Mouse (Mus musculus) liver, postnatal 0 days (tissue): ENCODE results near the gene Vsx1.

ENCODE experiments used
- CTCF ChIP-seq: sonication (generic); IDR thresholded peaks from 2 replicates; pipeline ENCODE4 v1.5.1; 2016; ENCODE audit warnings: antibody characterized with exemption, low read depth
- EP300 ChIP-seq: IDR thresholded peaks from 2 replicates; pipeline ENCODE4 v1.6.1; 2016; ENCODE audit warnings: antibody characterized with exemption, low read depth, mild to moderate bottlenecking

- TF ChIP-seq CTCF (no peak), EP300 (no peak)
Observed at GRCm38 (mm10) chr2:150670926-150671325, 18.2 kb downstream of the Vsx1 start.
